Mouse (Mus musculus) megakaryocyte progenitor cell, adult 5-6 weeks (primary cell): ENCODE measurements around the gene Mbd5. TPM values are rescaled to one million over a fixed set of nuclear protein-coding genes. Genes with fewer than 3 reads are reported as not detected.

Experiments
- ATAC-seq: replicated peaks from 2 replicates; pipeline ENCODE4 v1.8.0; 2016; ENCODE audit warnings: mild to moderate bottlenecking, moderate TSS enrichment, inconsistent platforms; ENCODE audit not compliant: poor library complexity
- total RNA-seq, 2 experiments: library from RNA; stranded (forward) in 1 of 2; stranded (reverse) in 1 of 2; fragments of 157-497, 149-512 nt in 1 of 2; fragments of 200-1000 nt in 1 of 2; gene quantifications; 2 replicates each; pipeline versions ENCODE4 v1.2.3 to v1.2.4; 2015 to 2017

Mbd5 gene
- total RNA-seq (2015): 28.6 and 30.9 TPM in 2 replicates
- total RNA-seq (2017): 13.5 and 20.8 TPM in 2 replicates

GRCm38 (mm10) chr2:48948841-48949584 is at the start of gene Mbd5:
Gene Mbd5, plus strand, starts transcription at chr2:48949508.
- peak; percentile 93 for ATAC-seq

GRCm38 (mm10) chr2:48908866-48909265 is 40.4 kb upstream of the Mbd5 start:
- peak; percentile 93 for ATAC-seq

- no peak for ATAC-seq
Measured at GRCm38 (mm10) chr2:48914185-48914584, 35.1 kb upstream of the Mbd5 start.

- peak; percentile 92 for ATAC-seq
Measured at GRCm38 (mm10) chr2:48915832-48916231, 33.5 kb upstream of the Mbd5 start.

- ATAC-seq: no peak
Measured at GRCm38 (mm10) chr2:48935058-48935457, 14.2 kb upstream of the Mbd5 start.

- ATAC-seq: no peak
Measured at GRCm38 (mm10) chr2:48947761-48948160, 1.5 kb upstream of the Mbd5 start.

- peak; percentile 26 for ATAC-seq
Measured at GRCm38 (mm10) chr2:48949743-48950251, 489 bp downstream of the Mbd5 start.

GRCm38 (mm10) chr2:48950252-48950315 is 776 bp downstream of the Mbd5 start, which contains the start of gene Orc4:
Gene Orc4, minus strand, starts transcription at chr2:48950277.
- no peak for ATAC-seq

- no peak for ATAC-seq
Measured at GRCm38 (mm10) chr2:48950316-48950880, 1.1 kb downstream of the Mbd5 start.

- no peak for ATAC-seq
Measured at GRCm38 (mm10) chr2:48956591-48956990, 7.3 kb downstream of the Mbd5 start.

GRCm38 (mm10) chr2:48978920-48979319 is 29.6 kb downstream of the Mbd5 start:
- peak; percentile 23; the same call in 1 of the 2 replicates for ATAC-seq

- no peak for ATAC-seq
Measured at GRCm38 (mm10) chr2:48990322-48990721, 41.0 kb downstream of the Mbd5 start.

- no peak for ATAC-seq
Measured at GRCm38 (mm10) chr2:49040481-49040880, 91.2 kb downstream of the Mbd5 start.

- ATAC-seq: no peak
Measured at GRCm38 (mm10) chr2:49050030-49050429, 100.7 kb downstream of the Mbd5 start.

- peak; percentile 80 for ATAC-seq
Measured at GRCm38 (mm10) chr2:49067886-49068285, 118.6 kb downstream of the Mbd5 start.

- no peak for ATAC-seq
Measured at GRCm38 (mm10) chr2:49084966-49085365, 135.7 kb downstream of the Mbd5 start.

- ATAC-seq: no peak
Measured at GRCm38 (mm10) chr2:49090771-49091170, 141.5 kb downstream of the Mbd5 start.

- no peak for ATAC-seq
Measured at GRCm38 (mm10) chr2:49096765-49097164, 147.5 kb downstream of the Mbd5 start.

GRCm38 (mm10) chr2:49108906-49109305 is 159.6 kb downstream of the Mbd5 start:
- ATAC-seq: no peak

GRCm38 (mm10) chr2:49119875-49120274 is 170.6 kb downstream of the Mbd5 start:
- no peak for ATAC-seq

- no peak for ATAC-seq
Measured at GRCm38 (mm10) chr2:49121603-49122002, 172.3 kb downstream of the Mbd5 start.

GRCm38 (mm10) chr2:49142186-49142585 is 192.9 kb downstream of the Mbd5 start:
- ATAC-seq: no peak

- ATAC-seq: no peak
Measured at GRCm38 (mm10) chr2:49153649-49154048, 204.3 kb downstream of the Mbd5 start.
